Mouse (Mus musculus): ENCODE measurements around the gene Stpg1. TPM values are rescaled to one million over a fixed set of nuclear protein-coding genes. Genes with fewer than 3 reads are reported as not detected.

Stpg1 gene
- total RNA-seq (2017), result 0.50 TPM in 1 of 2 replicates, not detected in the other

DNA sequence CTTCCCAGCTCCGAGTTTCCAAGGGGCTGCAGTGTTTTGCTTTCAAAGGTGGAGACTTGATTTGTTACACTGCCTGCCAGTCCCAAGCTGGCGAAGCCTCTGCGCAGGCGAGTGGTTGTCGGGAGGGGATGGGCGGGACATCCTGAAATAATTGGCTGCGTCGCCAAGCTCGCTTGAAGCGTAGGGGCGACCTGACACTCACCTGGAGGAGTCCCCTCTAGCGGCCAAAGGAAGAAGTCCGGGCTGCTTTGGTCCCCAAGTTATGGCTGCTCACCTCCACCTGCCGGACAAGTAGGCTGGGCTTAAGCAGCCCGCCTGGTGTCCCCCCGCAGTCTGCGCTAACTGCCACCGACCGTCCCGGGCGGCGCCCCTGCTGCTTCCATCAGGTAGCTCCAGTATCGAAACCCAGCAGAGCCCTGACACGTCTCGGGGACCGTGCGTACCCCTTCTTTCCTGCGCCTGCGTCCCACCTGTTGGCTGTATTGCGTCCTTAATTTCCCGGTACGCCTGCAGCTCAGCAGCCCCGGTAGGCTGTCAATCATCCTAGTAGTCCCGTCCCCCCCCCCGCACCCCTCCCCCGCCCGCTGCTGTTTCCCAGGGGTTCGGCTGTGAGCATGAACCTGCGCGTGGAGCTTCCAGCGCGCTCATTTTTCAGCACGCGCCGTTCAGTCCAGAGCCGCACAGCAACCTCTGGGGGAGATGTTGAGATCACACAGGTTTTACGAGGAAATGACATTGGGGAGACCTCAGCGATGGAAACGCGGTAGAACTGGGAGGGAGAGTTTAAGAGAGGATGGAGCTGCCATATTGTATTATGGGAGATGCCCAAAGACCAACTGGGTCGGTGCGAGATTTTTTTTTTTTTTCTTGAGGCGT, at the start of gene Stpg1, which contains the start of gene Nipal3:
TSS of gene Stpg1 (plus strand) at position 270 of the 876 bp plus-strand sequence.
TSS of gene Nipal3 (minus strand) at position 518 of the 876 bp plus-strand sequence.
- ATAC-seq (replicated peaks in 1 of 2; ENCODE audit: insufficient read depth in 1 of 2, low FRiP score in 2 of 2, low TSS enrichment in 1 of 2, low read depth in 1 of 2, poor library complexity in 2 of 2, severe bottlenecking in 2 of 2), result peak; percentile 97 to 98

GRCm38 (mm10) chr4:135451360-135452015, 43.1 kb upstream of the Stpg1 start:
- ATAC-seq (replicated peaks in 1 of 2; ENCODE audit: insufficient read depth in 1 of 2, low FRiP score in 2 of 2, low TSS enrichment in 1 of 2, low read depth in 1 of 2, poor library complexity in 2 of 2, severe bottlenecking in 2 of 2), result no peak

- no peak for ATAC-seq (replicated peaks in 1 of 2; ENCODE audit: insufficient read depth in 1 of 2, low FRiP score in 2 of 2, low TSS enrichment in 1 of 2, low read depth in 1 of 2, poor library complexity in 2 of 2, severe bottlenecking in 2 of 2)
Measured at GRCm38 (mm10) chr4:135453164-135453563, 41.4 kb upstream of the Stpg1 start.

- ATAC-seq (replicated peaks in 1 of 2; ENCODE audit: insufficient read depth in 1 of 2, low FRiP score in 2 of 2, low TSS enrichment in 1 of 2, low read depth in 1 of 2, poor library complexity in 2 of 2, severe bottlenecking in 2 of 2), result no peak
Measured at GRCm38 (mm10) chr4:135453572-135453971, 41.0 kb upstream of the Stpg1 start.

GRCm38 (mm10) chr4:135463406-135463805, 31.2 kb upstream of the Stpg1 start:
- ATAC-seq (replicated peaks in 1 of 2; ENCODE audit: insufficient read depth in 1 of 2, low FRiP score in 2 of 2, low TSS enrichment in 1 of 2, low read depth in 1 of 2, poor library complexity in 2 of 2, severe bottlenecking in 2 of 2), result no peak

GRCm38 (mm10) chr4:135477851-135478250, 16.7 kb upstream of the Stpg1 start:
- no peak for ATAC-seq (replicated peaks in 1 of 2; ENCODE audit: insufficient read depth in 1 of 2, low FRiP score in 2 of 2, low TSS enrichment in 1 of 2, low read depth in 1 of 2, poor library complexity in 2 of 2, severe bottlenecking in 2 of 2)

GRCm38 (mm10) chr4:135480370-135480769, 14.2 kb upstream of the Stpg1 start:
- ATAC-seq (replicated peaks in 1 of 2; ENCODE audit: insufficient read depth in 1 of 2, low FRiP score in 2 of 2, low TSS enrichment in 1 of 2, low read depth in 1 of 2, poor library complexity in 2 of 2, severe bottlenecking in 2 of 2), result no peak

DNA sequence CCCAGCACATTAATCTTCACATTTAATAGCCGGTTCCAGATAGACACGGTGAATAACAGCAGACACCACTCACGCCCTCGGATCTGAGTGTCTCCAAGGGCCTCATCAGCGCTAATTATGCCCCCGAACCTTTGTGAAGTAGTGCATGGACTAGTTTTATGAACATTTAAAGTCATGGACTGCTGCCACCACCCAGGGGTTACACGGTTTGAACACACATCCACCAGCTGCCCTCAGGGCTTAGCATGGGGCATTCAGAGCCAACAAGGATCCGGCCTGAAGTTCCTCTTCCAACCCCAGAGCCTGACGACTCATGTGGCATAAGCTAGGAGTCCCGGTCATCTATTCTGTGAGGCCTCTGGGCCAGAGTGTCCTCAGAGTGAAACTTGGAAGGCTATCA, 9.5 kb upstream of the Stpg1 start:
- ATAC-seq (replicated peaks in 1 of 2; ENCODE audit: insufficient read depth in 1 of 2, low FRiP score in 2 of 2, low TSS enrichment in 1 of 2, low read depth in 1 of 2, poor library complexity in 2 of 2, severe bottlenecking in 2 of 2), result no peak

DNA sequence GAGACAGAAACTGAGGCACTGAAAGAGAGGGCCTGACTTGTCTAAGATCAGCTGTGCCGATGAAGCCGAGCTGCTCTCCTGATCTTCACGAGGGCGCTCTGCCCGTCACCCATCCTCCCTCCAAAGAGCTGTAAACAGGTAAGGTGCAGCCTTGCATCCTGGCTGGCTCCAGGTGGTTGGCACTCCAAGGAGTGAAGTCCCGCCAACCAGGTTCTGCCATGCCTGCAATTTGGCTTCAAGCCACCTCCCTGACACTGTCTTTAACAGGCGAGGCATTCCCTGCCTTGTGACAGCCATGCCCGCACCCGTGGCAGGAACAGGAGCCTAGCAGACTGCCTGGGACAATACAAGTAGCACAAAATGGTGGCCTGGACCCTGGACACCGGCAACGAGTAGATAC, 8.2 kb upstream of the Stpg1 start:
- ATAC-seq (replicated peaks in 1 of 2; ENCODE audit: insufficient read depth in 1 of 2, low FRiP score in 2 of 2, low TSS enrichment in 1 of 2, low read depth in 1 of 2, poor library complexity in 2 of 2, severe bottlenecking in 2 of 2), result no peak

- ATAC-seq (replicated peaks in 1 of 2; ENCODE audit: insufficient read depth in 1 of 2, low FRiP score in 2 of 2, low TSS enrichment in 1 of 2, low read depth in 1 of 2, poor library complexity in 2 of 2, severe bottlenecking in 2 of 2), result no peak
Measured at GRCm38 (mm10) chr4:135489256-135489655, 5.3 kb upstream of the Stpg1 start.

DNA sequence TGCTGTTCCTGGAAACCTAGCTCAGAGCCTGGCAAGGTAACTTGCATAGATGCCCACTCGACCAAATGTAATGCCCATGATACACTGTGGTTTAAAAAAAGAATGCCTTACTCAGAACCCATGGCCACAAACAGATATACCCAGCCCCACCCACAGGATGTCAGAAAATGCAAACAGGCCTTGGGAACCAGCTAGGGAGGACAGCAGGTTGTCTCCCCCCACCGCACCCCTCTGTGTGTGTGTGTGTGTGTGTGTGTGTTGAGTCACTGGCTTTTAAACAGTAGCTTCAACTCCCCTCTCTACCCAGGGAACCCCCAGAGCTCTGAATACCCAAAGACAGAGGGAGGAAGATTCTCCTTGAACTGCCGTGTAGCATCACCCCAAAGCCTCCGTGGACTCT, 1.3 kb upstream of the Stpg1 start:
- no peak for ATAC-seq (replicated peaks in 1 of 2; ENCODE audit: insufficient read depth in 1 of 2, low FRiP score in 2 of 2, low TSS enrichment in 1 of 2, low read depth in 1 of 2, poor library complexity in 2 of 2, severe bottlenecking in 2 of 2)

DNA sequence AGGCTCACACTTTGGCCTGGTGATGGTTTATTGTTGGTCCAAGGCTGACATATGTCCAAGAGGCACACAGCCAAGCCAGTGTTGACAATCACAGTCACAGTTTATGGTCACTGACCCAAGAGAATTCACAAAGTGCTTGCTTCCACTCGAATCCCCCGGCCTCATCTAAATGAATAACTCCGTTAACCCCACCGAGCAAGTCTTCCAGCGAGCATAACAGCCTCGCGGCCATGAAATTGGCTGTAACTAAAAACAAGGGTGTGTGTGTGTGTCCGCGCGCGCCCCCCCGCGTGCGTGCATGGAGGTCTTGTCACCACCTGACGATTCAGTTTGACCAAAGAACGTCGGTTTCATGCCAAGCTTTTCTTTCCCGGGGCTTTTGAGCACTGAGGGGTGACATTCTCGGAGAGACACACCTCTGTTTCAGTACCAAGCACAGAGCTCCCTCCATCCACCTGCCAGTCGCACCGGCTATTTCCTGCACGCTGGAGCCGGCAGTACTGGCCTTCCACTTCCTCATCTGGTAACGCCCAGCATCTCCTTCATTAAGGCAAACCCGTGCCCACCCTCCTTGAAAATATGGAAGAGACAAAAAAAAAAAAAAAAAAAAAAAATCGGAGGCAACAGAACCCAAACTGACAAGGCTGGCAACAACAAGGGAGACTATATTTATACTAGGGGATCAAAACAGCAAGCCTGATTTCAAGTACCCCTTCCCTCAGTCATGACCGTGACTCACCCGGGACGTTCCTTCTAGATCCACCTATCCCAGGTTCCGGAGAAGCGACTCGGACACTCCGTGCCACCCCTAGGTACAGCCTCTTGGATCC, 684 bp upstream of the Stpg1 start:
- ATAC-seq (replicated peaks in 1 of 2; ENCODE audit: insufficient read depth in 1 of 2, low FRiP score in 2 of 2, low TSS enrichment in 1 of 2, low read depth in 1 of 2, poor library complexity in 2 of 2, severe bottlenecking in 2 of 2), result peak; percentile 15 to 47; a peak in 2 of 4 replicates

GRCm38 (mm10) chr4:135495397-135495791, 804 bp downstream of the Stpg1 start:
- no peak for ATAC-seq (replicated peaks in 1 of 2; ENCODE audit: insufficient read depth in 1 of 2, low FRiP score in 2 of 2, low TSS enrichment in 1 of 2, low read depth in 1 of 2, poor library complexity in 2 of 2, severe bottlenecking in 2 of 2)

GRCm38 (mm10) chr4:135495810-135496209, 1.2 kb downstream of the Stpg1 start:
- ATAC-seq (replicated peaks in 1 of 2; ENCODE audit: insufficient read depth in 1 of 2, low FRiP score in 2 of 2, low TSS enrichment in 1 of 2, low read depth in 1 of 2, poor library complexity in 2 of 2, severe bottlenecking in 2 of 2), result no peak

DNA sequence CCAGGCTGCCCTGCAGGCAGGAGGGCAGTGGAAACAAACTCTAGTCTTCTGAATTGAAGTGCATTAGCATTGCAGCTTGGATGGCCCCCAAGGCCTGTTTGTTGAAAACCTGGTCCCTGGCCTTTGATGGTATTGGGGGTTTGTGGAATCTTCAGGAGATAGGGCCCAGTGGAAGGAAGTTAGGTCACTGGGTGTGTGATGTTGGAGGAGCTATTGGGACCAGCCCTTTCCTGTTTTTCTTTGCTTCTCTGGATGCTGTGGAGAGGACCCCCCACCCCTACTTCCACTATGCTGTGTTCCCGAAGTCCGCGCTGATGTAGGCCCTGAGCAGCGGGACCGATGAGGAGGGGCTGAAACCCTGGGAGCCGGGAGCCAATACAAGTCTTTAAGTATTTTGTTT, 3.5 kb downstream of the Stpg1 start:
- no peak for ATAC-seq (replicated peaks in 1 of 2; ENCODE audit: insufficient read depth in 1 of 2, low FRiP score in 2 of 2, low TSS enrichment in 1 of 2, low read depth in 1 of 2, poor library complexity in 2 of 2, severe bottlenecking in 2 of 2)

DNA sequence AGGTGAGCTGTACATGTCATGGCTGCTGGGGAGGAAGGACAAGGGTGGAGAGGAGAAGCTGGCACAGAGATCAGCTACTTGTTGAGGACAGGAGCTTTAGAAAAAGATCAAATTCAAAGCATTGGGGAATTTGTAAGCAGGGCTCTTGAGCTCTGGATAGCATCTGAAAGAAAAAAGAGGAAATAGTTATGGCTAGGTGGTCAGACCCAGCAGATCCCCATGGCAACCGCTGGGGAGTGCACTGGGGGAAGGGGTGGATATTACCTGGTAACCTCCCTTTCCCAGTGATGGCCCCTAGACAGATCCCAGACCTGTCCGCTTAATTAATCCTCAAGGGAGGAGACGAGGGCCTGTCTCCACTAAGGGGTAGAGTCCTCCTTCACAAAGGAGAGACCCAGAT, 5.2 kb downstream of the Stpg1 start:
- ATAC-seq (replicated peaks in 1 of 2; ENCODE audit: insufficient read depth in 1 of 2, low FRiP score in 2 of 2, low TSS enrichment in 1 of 2, low read depth in 1 of 2, poor library complexity in 2 of 2, severe bottlenecking in 2 of 2), result peak; percentile 45 to 59; a peak in 1 of 4 replicates

- ATAC-seq (replicated peaks in 1 of 2; ENCODE audit: insufficient read depth in 1 of 2, low FRiP score in 2 of 2, low TSS enrichment in 1 of 2, low read depth in 1 of 2, poor library complexity in 2 of 2, severe bottlenecking in 2 of 2), result peak; percentile 49 to 51; a peak in 2 of 4 replicates
Measured at GRCm38 (mm10) chr4:135501587-135501986, 7.0 kb downstream of the Stpg1 start.

DNA sequence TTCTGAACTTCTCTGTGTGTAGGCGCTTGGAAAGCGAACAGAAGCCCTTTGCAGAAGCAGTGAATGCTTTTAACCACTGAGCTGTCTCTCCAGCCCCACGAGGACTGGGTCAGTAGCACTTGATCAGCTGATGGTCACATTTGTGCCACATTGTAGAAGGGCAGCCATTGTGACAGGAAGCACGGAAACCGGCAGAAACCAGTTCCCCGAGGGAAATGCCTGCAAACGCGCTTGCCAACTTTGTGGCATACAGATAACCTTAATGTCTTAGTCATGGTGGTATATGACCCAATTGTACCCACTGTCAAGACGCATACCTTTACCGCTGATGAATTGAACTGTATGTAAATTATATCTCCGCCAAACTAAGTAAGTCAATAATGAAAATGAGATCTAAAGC, 11.2 kb downstream of the Stpg1 start:
- ATAC-seq (replicated peaks in 1 of 2; ENCODE audit: insufficient read depth in 1 of 2, low FRiP score in 2 of 2, low TSS enrichment in 1 of 2, low read depth in 1 of 2, poor library complexity in 2 of 2, severe bottlenecking in 2 of 2), result peak; percentile 34 to 57; a peak in 3 of 4 replicates

All from hematopoietic stem cell, adult 5-6 weeks (primary cell).